Mouse (Mus musculus) fat pad, adult 2 months (tissue): ENCODE measurements around the gene Rxfp4.

Experiments used
- DNase-seq: peaks from one replicate; pipeline ENCODE4 v3.0.0-alpha.2; 2011; ENCODE audit warnings: low read depth, low spot score; ENCODE audit errors: extremely low read depth

The Rxfp4 gene

GRCm38 (mm10) chr3:88652846-88653515, at the start of gene Rxfp4:
TSS of gene Rxfp4 (minus strand) at chr3:88653142.
- DNase-seq: no peak

GRCm38 (mm10) chr3:88701222-88701621, 48.3 kb upstream of the Rxfp4 start:
- no peak for DNase-seq

GRCm38 (mm10) chr3:88700247-88700646, 47.3 kb upstream of the Rxfp4 start:
- no peak for DNase-seq

GRCm38 (mm10) chr3:88698834-88699233, 45.9 kb upstream of the Rxfp4 start:
- DNase-seq: no peak

- DNase-seq: no peak
Measured at GRCm38 (mm10) chr3:88698051-88698450, 45.1 kb upstream of the Rxfp4 start.

GRCm38 (mm10) chr3:88695545-88695944, 42.6 kb upstream of the Rxfp4 start:
- no peak for DNase-seq

- DNase-seq: no peak
Measured at GRCm38 (mm10) chr3:88689079-88689478, 36.1 kb upstream of the Rxfp4 start.

GRCm38 (mm10) chr3:88686734-88687611, 34.0 kb upstream of the Rxfp4 start:
- DNase-seq: no peak

GRCm38 (mm10) chr3:88685958-88686451, 33.1 kb upstream of the Rxfp4 start:
- no peak for DNase-seq

- peak; percentile 92 for DNase-seq
Measured at GRCm38 (mm10) chr3:88684980-88685941, 32.3 kb upstream of the Rxfp4 start, which contains the start of gene Khdc4. TSS of gene Khdc4 (plus strand) at chr3:88685803.

- no peak for DNase-seq
Measured at GRCm38 (mm10) chr3:88684236-88684979, 31.5 kb upstream of the Rxfp4 start.

- no peak for DNase-seq
Measured at GRCm38 (mm10) chr3:88683814-88684213, 30.9 kb upstream of the Rxfp4 start.

- DNase-seq: no peak
Measured at GRCm38 (mm10) chr3:88677399-88677798, 24.5 kb upstream of the Rxfp4 start.

GRCm38 (mm10) chr3:88664095-88664494, 11.2 kb upstream of the Rxfp4 start:
- DNase-seq: no peak

GRCm38 (mm10) chr3:88659798-88660197, 6.9 kb upstream of the Rxfp4 start:
- DNase-seq: no peak

- DNase-seq: no peak
Measured at GRCm38 (mm10) chr3:88658441-88659127, 5.6 kb upstream of the Rxfp4 start.

GRCm38 (mm10) chr3:88655619-88656018, 2.7 kb upstream of the Rxfp4 start:
- no peak for DNase-seq

GRCm38 (mm10) chr3:88654621-88655020, 1.7 kb upstream of the Rxfp4 start:
- peak; percentile 65 for DNase-seq
